Mouse (Mus musculus) kidney, embryonic 14.5 days (tissue): ENCODE results near the gene Zfhx3. TPM values are rescaled to one million over a fixed set of nuclear protein-coding genes. Genes with fewer than 3 reads are reported as not detected.
A peak's percentile ranks its signal among the peaks of the same experiment; 100 is the strongest.

Experiments
- ATAC-seq: fragments of 200-750 bp; cut with Nextera tagmentation; 2 replicates; pipeline ENCODE4 v1.8.0; 2017; ENCODE audit warnings: moderate number of reproducible peaks, mild to moderate bottlenecking, moderate TSS enrichment, moderate library complexity; ENCODE audit not compliant: low FRiP score, low TSS enrichment
- H3K27ac ChIP-seq: fragments of 300-500 bp; sonication (generic); 2 replicates; pipeline ENCODE4 v1.5.1; 2014; ENCODE audit warnings: low read depth, mild to moderate bottlenecking, low read length, moderate library complexity, mixed read lengths
- H3K27me3 ChIP-seq: fragments of 300-500 bp; sonication (generic); 2 replicates; pipeline ENCODE4 v1.6.1; 2014; ENCODE audit warnings: mild to moderate bottlenecking, low read length; ENCODE audit not compliant: control insufficient read depth, insufficient read depth
- H3K36me3 ChIP-seq: fragments of 300-500 bp; sonication (generic); 2 replicates; pipeline ENCODE4 v1.6.1; 2014; ENCODE audit warnings: low read length, mixed read lengths; ENCODE audit not compliant: control insufficient read depth, insufficient read depth
- H3K4me1 ChIP-seq: fragments of 300-500 bp; sonication (generic); 2 replicates; pipeline ENCODE4 v1.6.1; 2014; ENCODE audit warnings: low read length, mixed read lengths; ENCODE audit not compliant: control insufficient read depth, insufficient read depth
- H3K4me2 ChIP-seq: fragments of 300-500 bp; sonication (generic); replicated peaks from 2 replicates; pipeline ENCODE4 v1.6.1; 2014; ENCODE audit warnings: low read depth, mild to moderate bottlenecking, low read length
- H3K4me3 ChIP-seq: fragments of 300-500 bp; sonication (generic); 2 replicates; pipeline ENCODE4 v1.5.1; 2014; ENCODE audit warnings: mild to moderate bottlenecking, low read length
- H3K9ac ChIP-seq: fragments of 300-500 bp; sonication (generic); 2 replicates; pipeline ENCODE4 v1.6.1; 2014; ENCODE audit warnings: low read depth, mild to moderate bottlenecking, low read length, moderate library complexity
- H3K9me3 ChIP-seq: fragments of 300-500 bp; sonication (generic); 2 replicates; pipeline ENCODE4 v1.6.1; 2016; ENCODE audit warnings: low read length; ENCODE audit not compliant: control insufficient read depth
- WGBS: fragments of 180-500 bp; shearing (Covaris S2); extraction: QIAGEN DNeasy Blood & Tissue Kit; methylation state at CpG from one replicate; pipeline ENCODE4 v1.1.7; 2014; 5-methylcytosine and 5-hydroxymethylcytosine counted together
- polyA plus RNA-seq: library from polyadenylated mRNA; unstranded; fragments of >200 nt; fragmentation: Nextera tagmentation; extraction: Ambion mirVana; gene quantifications from 2 replicates; pipeline ENCODE4 v1.2.1, GENCODE M21; 2014

The Zfhx3 gene
- polyA plus RNA-seq, 1 experiment from 2014 or later = 11.7 TPM

- Histone ChIP-seq H3K27me3 (no peaks in the 10 kb centered on the region), H3K4me1 (no peaks in the 10 kb centered on the region), H3K27ac (no peak overlapping the region), H3K9me3 (no peaks in the 10 kb centered on the region), H3K9ac (no peak overlapping the region), H3K36me3 (no peaks in the 10 kb centered on the region), H3K4me3 (no peak overlapping the region), H3K4me2 (no peak overlapping the region)
- no peak for ATAC-seq
- WGBS = 54% methylated on average over 12 of the region's 12 CpGs
Observed at GRCm38 (mm10) chr8:108966041-108966440, 1023.6 kb downstream of the Zfhx3 start.

- Histone ChIP-seq H3K4me1 (no peaks in the 10 kb centered on the region), H3K36me3 (no peaks in the 10 kb centered on the region), H3K4me2 (no peak overlapping the region), H3K27me3 (no peaks in the 10 kb centered on the region), H3K4me3 (no peak overlapping the region), H3K9ac (no peak overlapping the region), H3K27ac (no peak overlapping the region), H3K9me3 (no peaks in the 10 kb centered on the region)
- ATAC-seq = no peak
- WGBS = 68% methylated on average over 9 of the region's 9 CpGs
Observed at GRCm38 (mm10) chr8:108973639-108974325, 1031.3 kb downstream of the Zfhx3 start.

- 53% methylated on average over 11 of the region's 11 CpGs for WGBS
- H3K27ac ChIP-seq = peak overlapping the region; percentile 32; the same call in 1 of the 2 replicates
- H3K4me2 ChIP-seq = no peak overlapping the region; the same call in 1 of the 2 replicates
Observed at GRCm38 (mm10) chr8:108977693-108978361, 1035.4 kb downstream of the Zfhx3 start.

GRCm38 (mm10) chr8:108978362-108978750 lies 1035.9 kb downstream of the Zfhx3 start:
- Histone ChIP-seq H3K9me3 (peaks cover 5% of the 10 kb centered on the region), H3K9ac (no peak overlapping the region), H3K27me3 (no peaks in the 10 kb centered on the region), H3K4me3 (no peak overlapping the region), H3K36me3 (no peaks in the 10 kb centered on the region), H3K4me2 (no peak overlapping the region), H3K4me1 (no peaks in the 10 kb centered on the region), H3K27ac (no peak overlapping the region)
- no peak for ATAC-seq
- 80% methylated on average over 7 of the region's 7 CpGs for WGBS

More at GRCm38 (mm10) chr8:108977693-108978361, 1035.4 kb downstream of the Zfhx3 start:
- no peaks in the 10 kb centered on the region for H3K27me3 ChIP-seq
- H3K4me1 ChIP-seq = no peaks in the 10 kb centered on the region
- no peaks in the 10 kb centered on the region for H3K36me3 ChIP-seq
- H3K9ac ChIP-seq = no peak overlapping the region
- ATAC-seq = no peak
- H3K9me3 ChIP-seq = peaks cover 5% of the 10 kb centered on the region
- no peak overlapping the region for H3K4me3 ChIP-seq

- Histone ChIP-seq H3K27ac (no peak overlapping the region), H3K9me3 (peaks cover 5% of the 10 kb centered on the region), H3K4me2 (no peak overlapping the region), H3K4me1 (no peaks in the 10 kb centered on the region), H3K9ac (no peak overlapping the region), H3K27me3 (no peaks in the 10 kb centered on the region), H3K36me3 (no peaks in the 10 kb centered on the region), H3K4me3 (no peak overlapping the region)
- 62% methylated on average over 2 of the region's 2 CpGs for WGBS
- no peak for ATAC-seq
Observed at GRCm38 (mm10) chr8:108984904-108985303, 1042.5 kb downstream of the Zfhx3 start.

- Histone ChIP-seq H3K4me1 (no peaks in the 10 kb centered on the region), H3K27ac (no peak overlapping the region), H3K4me2 (no peak overlapping the region), H3K4me3 (no peak overlapping the region), H3K27me3 (no peaks in the 10 kb centered on the region), H3K9ac (no peak overlapping the region), H3K36me3 (no peaks in the 10 kb centered on the region), H3K9me3 (no peaks in the 10 kb centered on the region)
- 80% methylated on average over 5 of the region's 5 CpGs for WGBS
- ATAC-seq = no peak
Observed at GRCm38 (mm10) chr8:108989841-108990240, 1047.4 kb downstream of the Zfhx3 start.

- Histone ChIP-seq H3K27ac (no peak overlapping the region), H3K4me3 (no peak overlapping the region), H3K9me3 (no peaks in the 10 kb centered on the region), H3K27me3 (no peaks in the 10 kb centered on the region), H3K4me2 (no peak overlapping the region), H3K4me1 (no peaks in the 10 kb centered on the region), H3K36me3 (no peaks in the 10 kb centered on the region), H3K9ac (no peak overlapping the region)
- WGBS = 73% methylated on average over 6 of the region's 6 CpGs
- ATAC-seq = no peak
Observed at GRCm38 (mm10) chr8:108990537-108990936, 1048.1 kb downstream of the Zfhx3 start.

- ATAC-seq = no peak
- Histone ChIP-seq H3K27me3 (no peaks in the 10 kb centered on the region), H3K9ac (no peak overlapping the region), H3K27ac (no peak overlapping the region), H3K36me3 (no peaks in the 10 kb centered on the region), H3K4me3 (no peak overlapping the region), H3K4me2 (no peak overlapping the region), H3K9me3 (no peaks in the 10 kb centered on the region), H3K4me1 (no peaks in the 10 kb centered on the region)
- WGBS = 92% methylated on average over 5 of the region's 5 CpGs
Observed at GRCm38 (mm10) chr8:108991395-108991794, 1049.0 kb downstream of the Zfhx3 start.

- no peak overlapping the region for H3K27ac ChIP-seq
- H3K27me3 ChIP-seq = no peaks in the 10 kb centered on the region
- H3K4me1 ChIP-seq = no peaks in the 10 kb centered on the region
- 57% methylated on average over 2 of the region's 2 CpGs for WGBS
- ATAC-seq = no peak
- H3K4me2 ChIP-seq = no peak overlapping the region
- no peaks in the 10 kb centered on the region for H3K9me3 ChIP-seq
- no peak overlapping the region for H3K9ac ChIP-seq
- H3K4me3 ChIP-seq = no peak overlapping the region
- no peaks in the 10 kb centered on the region for H3K36me3 ChIP-seq
Observed at GRCm38 (mm10) chr8:108993718-108994117, 1051.3 kb downstream of the Zfhx3 start.
